Mouse (Mus musculus): Measurements from ENCODE around the gene Exo1.
A peak's percentile ranks its signal among the peaks of the same experiment; 100 is the strongest.

The Exo1 gene

DNA sequence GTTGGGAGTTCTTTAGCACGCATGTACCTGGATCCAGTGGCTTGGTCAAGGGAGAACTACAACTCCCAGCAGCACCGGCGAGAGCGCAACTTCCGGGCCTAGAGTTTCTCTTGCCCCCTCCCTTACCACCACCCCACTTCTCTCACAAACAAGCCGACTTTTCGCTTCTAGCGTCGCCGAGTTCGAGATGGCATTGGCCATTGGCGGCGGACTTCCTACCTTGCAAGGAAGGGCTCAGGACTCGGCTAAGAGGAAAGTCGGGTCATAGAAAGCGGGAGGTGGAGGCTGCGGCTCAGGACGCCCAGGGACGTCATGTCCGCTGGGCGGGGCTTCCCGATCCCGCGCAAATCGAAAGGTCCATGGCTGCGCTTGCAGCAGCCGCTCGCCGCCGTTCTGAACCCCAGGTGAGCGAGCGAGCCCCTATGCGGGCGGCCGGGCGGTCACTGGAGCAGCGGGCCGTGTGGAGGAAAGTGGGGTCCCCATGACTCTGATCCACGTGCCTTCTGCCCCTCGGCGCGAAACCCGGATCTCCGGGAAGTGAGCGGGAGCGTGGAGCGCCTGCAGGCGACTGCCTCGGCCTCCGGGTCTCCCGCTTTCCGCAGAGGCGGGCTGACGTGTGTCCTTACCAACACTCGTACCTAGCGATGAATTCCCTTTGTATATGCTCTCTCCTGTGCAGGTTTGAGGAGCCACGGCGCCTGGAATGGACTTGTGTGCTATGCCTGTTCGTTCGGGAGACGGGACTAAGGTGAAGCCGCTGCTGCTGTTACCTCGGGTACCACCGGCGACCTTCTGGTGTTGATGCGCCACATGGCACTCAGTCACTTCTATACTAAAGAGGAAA is at the start of gene Exo1:
Gene Exo1, plus strand, starts transcription at position 129 of the 844 bp plus-strand sequence.
- peak; percentile 81 for DNase-seq (ENCODE audit: low spot score)

DNA sequence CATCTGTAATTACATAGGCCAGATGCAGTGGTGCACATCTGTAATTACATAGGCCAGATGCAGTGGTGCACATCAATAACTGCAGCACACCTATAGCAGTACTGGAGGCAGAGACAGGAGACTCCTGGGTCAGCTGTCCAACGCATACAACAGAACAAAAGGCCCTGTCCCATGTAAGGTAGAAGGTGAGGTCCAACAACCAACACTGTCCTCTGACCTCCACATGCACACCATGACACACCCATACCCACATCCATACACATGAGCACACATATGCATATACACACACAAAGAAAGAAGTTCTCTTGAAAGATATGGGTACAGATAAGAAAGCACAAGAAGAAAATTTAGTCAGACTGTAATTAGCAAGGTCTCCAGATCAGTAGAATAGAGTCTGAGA is 24.9 kb upstream of the Exo1 start:
- no peak for DNase-seq (ENCODE audit: low spot score)

DNA sequence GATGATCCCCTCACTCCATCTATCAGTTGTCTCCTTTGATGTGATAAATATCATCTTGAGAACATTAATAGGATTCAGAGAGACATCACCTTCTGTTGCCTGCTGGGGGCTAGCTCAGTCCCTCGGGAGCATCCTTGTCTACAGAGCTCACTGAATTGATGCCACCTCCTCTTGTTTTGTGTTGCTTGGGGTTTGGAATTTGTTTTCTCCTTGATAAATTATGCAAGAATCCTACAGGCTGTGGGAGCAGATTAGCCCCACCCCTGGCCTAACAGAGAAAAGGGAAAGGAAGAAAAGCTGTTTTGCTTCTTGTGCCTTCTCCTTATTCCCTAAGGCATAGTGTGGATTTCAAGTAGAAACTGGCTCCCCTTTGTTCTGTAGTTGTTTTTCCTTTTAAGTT is 13.3 kb upstream of the Exo1 start:
- DNase-seq (ENCODE audit: low spot score): no peak

GRCm38 (mm10) chr1:175867558-175867957 is 12.8 kb upstream of the Exo1 start:
- DNase-seq (ENCODE audit: low spot score): peak; percentile 6

- no peak for DNase-seq (ENCODE audit: low spot score)
These were observed 9.7 kb upstream of the Exo1 start for GRCm38 (mm10) chr1:175870716-175871115.

- DNase-seq (ENCODE audit: low spot score): no peak
These were observed 8.2 kb upstream of the Exo1 start for GRCm38 (mm10) chr1:175872028-175872816.

- no peak for DNase-seq (ENCODE audit: low spot score)
These were observed 3.0 kb downstream of the Exo1 start for GRCm38 (mm10) chr1:175883398-175883797.

- DNase-seq (ENCODE audit: low spot score): no peak
These were observed 12.9 kb downstream of the Exo1 start for GRCm38 (mm10) chr1:175893263-175893662.

DNA sequence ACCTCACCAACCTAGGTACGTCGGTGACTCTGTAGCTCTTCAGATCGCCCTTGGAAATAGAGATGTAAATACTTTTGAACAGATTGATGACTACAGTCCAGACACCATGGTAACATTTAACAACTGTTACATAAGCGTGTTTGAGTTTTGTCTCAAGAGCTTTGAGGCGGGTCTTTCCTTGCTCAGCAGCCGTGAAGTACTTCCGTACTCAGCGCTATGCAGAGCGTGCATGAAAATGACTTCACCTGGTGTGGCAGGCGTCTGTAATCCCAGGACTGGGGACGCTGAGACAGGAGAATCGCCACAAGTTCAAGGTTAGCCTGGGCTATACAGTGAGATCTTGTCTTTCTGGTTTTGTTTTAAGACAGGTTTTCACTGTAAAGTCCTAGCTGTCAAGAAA is 13.3 kb downstream of the Exo1 start:
- DNase-seq (ENCODE audit: low spot score): no peak

DNA sequence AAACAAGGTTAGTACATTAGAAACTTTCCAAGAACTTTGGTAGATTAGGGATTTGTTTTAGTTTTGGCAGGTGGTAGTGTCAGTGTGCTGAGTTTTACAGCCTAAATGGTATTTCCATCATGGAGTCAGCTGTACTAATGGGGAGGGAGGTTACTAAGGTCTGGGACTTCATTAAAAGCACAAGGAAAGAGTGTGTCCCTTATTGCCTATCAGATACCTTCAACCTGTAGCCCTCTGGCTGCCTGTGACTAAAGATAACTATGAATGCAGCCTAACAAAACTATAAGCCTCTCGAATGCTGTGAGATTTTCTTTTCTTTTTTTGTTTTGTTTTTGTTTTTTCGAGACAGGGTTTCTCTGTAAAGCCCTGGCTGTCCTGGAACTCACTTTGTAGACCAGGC is 30.8 kb downstream of the Exo1 start:
- no peak for DNase-seq (ENCODE audit: low spot score)

GRCm38 (mm10) chr1:175912038-175912437 is 31.7 kb downstream of the Exo1 start:
- DNase-seq (ENCODE audit: low spot score): no peak

DNA sequence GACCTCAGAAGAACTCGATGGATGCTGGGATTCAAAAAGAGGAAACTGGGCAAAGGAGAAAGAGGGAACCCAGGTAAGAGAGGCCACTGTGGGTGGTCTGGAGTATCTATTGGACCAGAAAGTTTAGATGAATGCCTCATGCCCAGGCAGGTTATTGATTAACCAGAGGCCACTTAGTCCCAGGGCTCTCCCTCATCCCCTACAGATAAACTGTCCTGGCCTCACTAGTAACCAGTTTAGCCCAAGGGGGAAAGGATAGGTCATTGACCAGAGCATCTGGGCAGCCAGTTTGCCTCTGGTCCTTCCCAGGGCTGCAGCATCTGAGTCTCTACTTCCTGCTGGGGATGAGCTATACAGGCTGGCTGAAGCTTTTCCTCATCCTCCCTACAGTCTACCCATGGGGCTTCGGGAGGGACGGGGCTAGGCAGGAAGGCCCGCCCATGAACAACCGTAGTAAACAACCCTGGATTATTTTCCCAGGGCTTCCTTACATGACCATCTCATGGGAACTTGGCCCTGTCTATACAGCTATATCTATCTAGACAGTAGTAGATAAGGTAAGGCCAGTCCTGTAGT is 33.4 kb downstream of the Exo1 start:
- DNase-seq (ENCODE audit: low spot score): no peak

DNA sequence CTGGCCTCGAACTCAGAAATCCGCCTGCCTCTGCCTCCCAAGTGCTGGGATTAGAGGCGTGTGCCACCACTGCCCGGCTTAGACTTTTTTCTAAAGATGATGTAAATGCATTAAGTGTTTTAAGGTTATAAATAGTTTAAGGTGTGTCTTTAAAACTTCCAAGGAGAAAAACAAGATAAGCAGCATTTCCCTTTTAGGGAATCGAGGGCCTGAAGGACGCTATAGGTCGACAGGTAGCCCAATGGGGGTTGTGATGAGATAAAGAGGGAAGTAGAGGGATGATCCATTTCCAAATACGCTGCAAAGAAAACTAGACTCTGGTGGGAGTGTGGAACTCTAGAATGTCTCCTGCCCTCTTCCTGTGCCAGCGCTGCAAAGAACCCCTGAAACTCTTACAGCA is 39.6 kb downstream of the Exo1 start, which contains the start of gene Gm38100:
Gene Gm38100, plus strand, starts transcription at position 301 of the 400 bp plus-strand sequence.
- no peak for DNase-seq (ENCODE audit: low spot score)

DNA sequence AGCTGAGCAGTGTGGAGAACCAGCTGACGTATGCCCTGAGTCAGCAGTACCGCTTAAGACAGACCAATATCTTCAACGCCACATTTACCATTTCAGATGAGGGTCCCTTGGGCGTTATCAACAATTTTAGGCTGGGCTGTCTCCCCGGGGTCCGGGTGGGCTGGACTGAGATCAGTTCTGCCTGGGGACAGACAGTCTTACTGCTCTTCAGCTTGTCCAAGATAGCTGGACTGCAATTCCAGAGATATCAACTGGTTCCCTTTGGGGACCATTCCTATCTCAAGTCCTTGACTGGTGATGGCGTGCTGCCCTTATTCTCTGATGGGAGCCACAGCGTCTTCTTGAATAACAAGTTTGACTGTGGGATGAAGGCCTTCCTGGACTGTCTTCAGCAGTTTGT is 40.7 kb downstream of the Exo1 start:
- no peak for DNase-seq (ENCODE audit: low spot score)

DNA sequence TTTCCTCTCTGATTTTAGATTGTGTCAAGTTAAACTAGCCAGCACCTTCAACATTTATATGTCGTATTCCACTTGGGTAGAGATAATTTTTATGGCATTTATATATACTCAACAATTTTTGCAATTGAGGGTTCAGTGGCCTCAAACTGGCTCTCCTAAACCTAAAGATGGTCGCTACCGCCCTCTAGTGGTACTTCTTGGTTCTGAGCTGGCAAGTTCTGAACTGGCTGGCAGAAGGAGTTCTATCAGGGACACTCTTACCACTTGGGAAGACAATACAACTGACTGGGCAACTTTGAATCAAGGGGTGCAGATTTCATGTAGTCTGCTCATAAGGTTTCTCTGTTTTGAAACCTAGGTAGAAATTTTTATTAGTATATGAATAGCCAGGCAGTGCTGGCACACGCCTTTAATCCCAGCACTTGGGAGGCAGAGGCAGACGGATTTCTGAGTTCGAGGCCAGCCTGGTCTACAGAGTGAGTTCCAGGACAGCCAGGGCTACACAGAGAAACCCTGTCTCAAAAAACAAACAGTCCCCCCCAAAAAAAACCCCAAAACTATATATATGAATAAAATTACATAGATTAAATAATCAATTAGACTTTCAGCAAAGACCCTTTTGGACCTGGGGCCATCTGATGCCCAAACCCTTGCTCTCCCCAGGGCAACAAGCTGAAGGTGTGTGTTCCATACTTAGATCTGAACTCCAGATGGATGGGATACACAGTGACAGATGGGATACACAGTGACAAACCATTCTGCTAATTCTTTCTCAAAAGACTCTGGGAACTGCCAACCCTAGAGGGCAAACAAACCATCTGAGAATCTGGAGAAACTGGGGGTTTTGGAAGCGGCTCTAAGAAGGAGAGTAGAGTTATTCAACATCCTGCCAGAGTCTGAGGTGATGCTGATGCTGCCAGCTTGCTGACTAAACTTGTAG is 43.7 kb downstream of the Exo1 start:
- DNase-seq (ENCODE audit: low spot score): peak; percentile 83

DNA sequence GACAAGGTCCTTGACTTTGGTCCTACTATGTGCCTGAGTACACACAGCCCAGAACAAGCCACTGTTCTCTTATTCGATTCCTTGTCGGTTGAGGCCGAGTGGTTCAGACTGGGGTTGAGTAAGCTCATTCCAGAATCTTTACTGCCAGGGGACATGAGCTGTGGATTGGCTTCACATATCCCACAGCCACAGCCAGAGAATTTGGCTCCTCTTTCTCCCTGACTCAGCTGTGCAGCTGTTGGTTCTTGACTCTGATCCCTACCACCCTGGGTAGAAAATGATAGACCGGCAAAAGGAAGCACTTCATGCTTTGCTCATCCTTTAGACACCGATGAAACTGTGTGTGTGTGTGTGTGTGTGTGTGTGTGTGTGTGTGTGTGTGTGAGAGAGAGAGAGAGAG is 51.0 kb downstream of the Exo1 start:
- no peak for DNase-seq (ENCODE audit: low spot score)

- peak; percentile 84 for DNase-seq (ENCODE audit: low spot score)
These were observed 55.9 kb downstream of the Exo1 start for GRCm38 (mm10) chr1:175936282-175936737.

- DNase-seq (ENCODE audit: low spot score): no peak
These were observed 58.4 kb downstream of the Exo1 start for GRCm38 (mm10) chr1:175938731-175939130.

DNA sequence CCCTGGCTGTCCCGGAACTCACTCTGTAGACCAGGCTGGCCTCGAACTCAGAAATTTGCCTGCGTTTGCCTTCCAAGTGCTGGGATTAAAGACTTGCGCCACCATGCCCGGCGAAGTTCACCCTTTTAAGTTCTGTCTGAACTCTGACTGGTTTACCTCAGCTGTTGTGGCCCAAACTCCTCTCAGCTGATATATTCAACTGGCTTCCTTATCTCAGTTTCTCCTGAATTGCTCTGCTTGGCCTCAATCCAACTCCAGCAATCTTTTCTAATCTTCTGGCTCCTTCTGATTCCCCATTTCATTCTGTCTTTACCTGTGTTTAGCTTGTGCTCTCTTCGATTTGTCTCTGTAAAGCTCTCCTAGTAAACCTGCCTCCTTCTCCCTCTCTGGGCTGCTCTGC is 62.8 kb downstream of the Exo1 start:
- DNase-seq (ENCODE audit: low spot score): no peak

DNA sequence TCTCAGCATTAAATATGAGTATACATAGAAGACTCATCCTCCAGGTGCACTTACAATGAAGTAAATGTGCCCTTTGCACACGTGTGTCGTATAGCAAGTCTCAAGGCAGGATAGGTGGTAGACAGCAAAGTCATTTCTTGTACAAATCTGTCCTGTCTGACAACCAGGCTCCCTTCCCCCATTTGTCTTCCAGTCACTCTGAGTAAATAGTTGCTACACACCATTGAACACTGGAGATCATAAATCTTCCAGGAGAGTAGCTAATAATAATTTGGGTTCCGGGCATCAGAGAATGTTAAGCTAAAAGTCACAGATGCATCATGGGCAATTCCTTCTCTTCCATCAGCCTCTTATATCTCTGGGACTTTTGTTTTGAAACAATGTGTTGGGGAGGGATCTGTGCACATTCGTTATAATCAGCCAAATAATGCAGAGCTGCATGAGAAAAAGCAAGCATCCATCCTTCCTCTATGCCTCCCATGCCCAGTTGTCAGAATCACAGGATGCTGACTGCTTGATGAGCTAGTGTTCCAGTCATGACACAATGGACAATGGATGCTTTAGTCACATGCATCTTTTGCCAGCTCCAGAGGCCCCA is 66.4 kb downstream of the Exo1 start:
- DNase-seq (ENCODE audit: low spot score): no peak

- no peak for DNase-seq (ENCODE audit: low spot score)
These were observed 70.0 kb downstream of the Exo1 start for GRCm38 (mm10) chr1:175950421-175950820.

All from layer of hippocampus, adult 11-12 months (tissue).